Mouse (Mus musculus): Measurements from ENCODE around the gene Pnmal1.

Gene Pnmal1

DNA sequence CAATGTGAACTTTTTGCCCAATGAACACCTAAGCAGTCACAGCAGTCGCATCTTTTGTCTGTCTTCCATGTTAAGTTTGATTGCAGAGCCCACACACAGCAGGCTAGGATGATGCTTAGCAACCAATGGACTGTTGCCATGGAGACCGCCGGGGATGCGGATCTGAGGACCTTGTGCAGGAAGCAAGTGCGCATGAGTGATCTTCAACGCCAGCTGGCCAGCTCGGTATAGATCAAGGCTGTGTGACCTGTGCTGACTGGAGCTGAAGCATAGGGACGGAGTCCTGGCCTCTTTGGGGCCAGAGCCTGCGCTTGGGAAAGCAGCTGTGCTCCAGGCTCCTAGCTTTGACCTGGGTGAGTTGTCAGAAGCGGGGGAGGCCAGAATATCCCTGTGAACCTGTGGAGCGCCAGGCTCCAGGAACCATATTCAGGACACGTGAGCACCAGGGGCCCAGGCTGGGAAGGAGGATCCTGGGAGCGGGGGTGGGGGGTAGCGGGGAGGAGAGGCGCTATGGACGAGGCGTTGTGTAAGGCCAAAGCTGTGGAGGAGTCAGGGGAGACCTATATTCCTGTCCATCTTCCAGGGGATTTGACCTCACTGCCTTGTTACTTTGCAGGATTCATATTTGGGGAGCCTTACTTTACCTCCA lies at the start of gene Pnmal1:
Gene Pnmal1, plus strand, starts transcription at position 141 of the 649 bp plus-strand sequence.
- DNase-seq (ENCODE audit: low read depth, low spot score): peak; percentile 95

GRCm38 (mm10) chr7:16909909-16910308 lies 49.6 kb upstream of the Pnmal1 start:
- no peak for DNase-seq (ENCODE audit: low read depth, low spot score)

GRCm38 (mm10) chr7:16911904-16912303 lies 47.6 kb upstream of the Pnmal1 start:
- no peak for DNase-seq (ENCODE audit: low read depth, low spot score)

- DNase-seq (ENCODE audit: low read depth, low spot score): no peak
Measured at GRCm38 (mm10) chr7:16912360-16912759, 47.1 kb upstream of the Pnmal1 start.

DNA sequence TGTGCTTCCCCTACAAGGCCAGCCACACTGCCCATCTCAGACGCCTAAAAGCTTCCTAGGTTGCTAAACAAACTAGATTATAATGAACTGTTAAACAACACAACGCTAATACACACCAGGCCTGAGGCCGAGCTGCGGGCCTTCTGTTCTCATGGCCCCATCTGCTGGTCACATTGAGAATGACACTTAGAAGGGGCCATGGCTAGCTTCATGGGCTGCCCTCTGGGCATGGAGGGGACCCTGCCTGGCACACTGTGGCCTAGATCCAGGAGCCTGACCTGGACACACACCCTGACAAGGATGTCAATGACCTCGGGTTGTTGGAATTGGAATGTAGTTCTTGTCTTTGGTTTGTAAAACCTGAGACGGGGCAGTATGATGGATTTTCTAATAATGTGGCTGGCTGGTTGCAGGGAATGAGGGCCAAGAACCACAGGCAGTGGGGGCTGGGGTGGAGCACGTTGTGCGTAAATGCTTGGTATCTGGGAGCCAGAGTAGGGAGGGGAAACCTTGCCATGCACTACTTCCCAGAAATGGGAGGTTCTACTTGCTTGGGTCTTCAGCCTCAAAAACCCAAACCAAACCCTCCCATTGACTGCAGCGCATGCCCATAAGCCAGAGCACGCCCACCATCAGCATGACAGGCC lies 45.5 kb upstream of the Pnmal1 start:
- peak; percentile 83 for DNase-seq (ENCODE audit: low read depth, low spot score)

GRCm38 (mm10) chr7:16914453-16915343 lies 44.8 kb upstream of the Pnmal1 start:
- no peak for DNase-seq (ENCODE audit: low read depth, low spot score)

GRCm38 (mm10) chr7:16915461-16916340 lies 43.8 kb upstream of the Pnmal1 start:
- DNase-seq (ENCODE audit: low read depth, low spot score): no peak

DNA sequence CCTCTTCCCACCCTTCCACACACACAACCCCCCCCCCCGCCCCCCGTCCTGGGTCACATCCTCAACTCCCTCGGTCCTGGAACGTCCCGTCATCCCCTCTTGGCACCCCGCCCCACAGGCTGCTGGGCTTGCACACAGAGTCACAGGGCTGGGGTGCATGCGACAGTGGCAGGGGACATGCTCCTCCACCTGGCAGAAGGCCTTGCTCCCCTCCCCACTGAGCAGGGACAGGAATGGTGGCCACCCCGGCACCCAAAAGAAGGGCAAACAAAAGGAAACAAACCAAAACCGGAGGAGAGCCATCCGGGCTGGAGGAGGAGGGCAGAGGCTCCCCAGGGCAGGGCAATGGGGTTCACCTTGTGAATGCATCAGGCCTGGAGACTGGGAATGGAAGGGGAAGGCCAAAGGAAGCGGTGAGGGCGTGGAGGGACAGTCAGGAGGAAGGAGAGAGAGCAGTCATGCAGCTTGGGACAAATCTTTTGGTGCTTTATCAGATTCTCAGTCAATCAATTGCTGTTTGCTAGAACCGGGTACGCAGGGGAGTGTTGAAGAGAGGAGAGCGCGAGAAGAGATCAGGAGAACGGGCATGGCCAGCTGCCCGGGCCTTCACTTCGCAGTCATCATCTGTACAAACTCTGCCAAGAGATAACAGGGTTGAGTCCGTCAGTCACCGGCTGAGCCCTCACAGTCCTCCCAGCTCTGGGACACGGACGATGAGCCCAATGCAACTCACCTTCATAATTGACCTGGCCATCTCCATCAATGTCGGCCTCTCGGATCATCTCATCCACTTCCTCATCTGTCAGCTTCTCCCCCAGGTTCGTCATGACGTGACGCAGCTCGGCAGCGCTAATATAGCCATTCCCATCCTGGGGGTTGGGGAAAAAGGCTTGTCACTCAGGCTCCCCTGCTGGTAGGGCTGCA lies 42.9 kb upstream of the Pnmal1 start:
- no peak for DNase-seq (ENCODE audit: low read depth, low spot score)

- no peak for DNase-seq (ENCODE audit: low read depth, low spot score)
Measured at GRCm38 (mm10) chr7:16917447-16917846, 42.0 kb upstream of the Pnmal1 start.

- no peak for DNase-seq (ENCODE audit: low read depth, low spot score)
Measured at GRCm38 (mm10) chr7:16918014-16918413, 41.5 kb upstream of the Pnmal1 start.

DNA sequence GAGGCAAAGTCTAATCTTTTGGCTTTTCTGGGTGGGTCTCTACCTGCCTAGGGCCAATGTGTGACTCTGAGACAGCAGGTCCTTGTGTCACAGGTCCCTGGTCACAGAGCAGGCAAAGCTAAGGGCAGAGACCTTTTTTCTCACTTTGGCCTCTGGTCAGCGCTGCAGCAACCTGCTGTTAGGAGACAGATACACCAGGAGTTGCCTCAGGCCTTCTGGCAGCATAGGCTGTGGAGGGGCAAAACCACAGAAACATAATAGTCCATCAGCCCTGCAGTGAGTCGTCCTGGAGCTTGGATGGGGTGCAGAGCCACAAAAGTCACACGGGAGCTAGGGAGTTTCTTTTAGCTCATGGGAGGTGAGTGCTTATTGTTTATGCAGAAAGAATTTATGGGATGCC lies 40.8 kb upstream of the Pnmal1 start:
- no peak for DNase-seq (ENCODE audit: low read depth, low spot score)

- no peak for DNase-seq (ENCODE audit: low read depth, low spot score)
Measured at GRCm38 (mm10) chr7:16919395-16920149, 39.9 kb upstream of the Pnmal1 start.

GRCm38 (mm10) chr7:16920150-16920579 lies 39.3 kb upstream of the Pnmal1 start:
- no peak for DNase-seq (ENCODE audit: low read depth, low spot score)

GRCm38 (mm10) chr7:16920818-16921791 lies 38.4 kb upstream of the Pnmal1 start:
- no peak for DNase-seq (ENCODE audit: low read depth, low spot score)

DNA sequence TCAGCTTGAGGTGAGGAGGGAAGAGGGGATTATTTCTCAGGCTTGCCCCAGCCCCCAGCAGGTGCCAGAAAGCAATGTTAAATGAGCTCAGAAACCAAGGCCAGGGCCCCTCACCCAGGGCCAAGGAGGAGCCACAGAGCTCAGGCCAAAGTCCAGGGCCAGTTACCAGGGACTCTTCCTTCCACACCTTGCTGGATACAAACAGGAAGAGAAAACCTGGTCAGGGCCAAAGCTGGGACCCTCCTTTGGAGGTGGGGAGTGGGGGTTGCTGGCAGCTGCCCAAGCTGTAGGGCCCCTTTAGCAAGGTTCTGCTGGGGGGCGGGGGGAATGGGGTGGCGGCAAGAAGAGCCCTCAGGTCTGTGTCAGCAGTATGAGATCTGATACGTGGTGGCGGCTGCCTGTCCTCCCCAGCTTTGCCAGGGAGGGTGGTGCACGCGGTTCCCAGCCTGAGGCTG lies 37.6 kb upstream of the Pnmal1 start:
- DNase-seq (ENCODE audit: low read depth, low spot score): no peak

DNA sequence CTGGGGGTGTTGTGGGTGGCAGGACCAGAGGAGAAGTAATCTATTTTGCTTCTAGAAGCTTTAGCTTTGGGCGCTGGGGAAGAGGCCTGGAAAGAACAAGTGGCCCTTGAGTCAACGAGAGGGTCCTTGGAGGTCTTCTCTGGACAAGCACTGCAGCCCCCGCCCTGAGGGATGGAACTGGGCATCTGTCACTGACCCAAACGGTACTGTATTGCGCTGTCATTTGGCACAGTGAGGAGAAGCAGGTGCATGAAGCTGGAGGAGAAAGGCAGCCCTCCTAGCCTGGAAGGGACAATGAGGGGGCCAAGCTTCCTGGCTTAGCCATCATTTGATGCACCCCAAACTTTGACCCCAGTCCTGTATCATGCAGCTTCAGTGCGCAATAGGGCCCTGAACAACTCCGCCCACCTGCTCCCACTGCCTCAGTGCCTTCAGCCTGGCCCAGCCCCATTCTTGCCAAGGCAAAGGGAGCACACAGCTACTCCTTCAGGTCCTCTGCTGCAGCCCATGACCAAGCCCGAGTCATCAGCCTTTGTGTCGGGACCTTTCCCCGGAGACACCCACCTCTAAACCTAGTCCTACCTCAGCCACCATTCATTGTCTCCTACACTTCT lies 37.0 kb upstream of the Pnmal1 start:
- DNase-seq (ENCODE audit: low read depth, low spot score): no peak

- DNase-seq (ENCODE audit: low read depth, low spot score): no peak
Measured at GRCm38 (mm10) chr7:16923283-16924036, 36.0 kb upstream of the Pnmal1 start.

Data from mesoderm, embryonic 11.5 days (tissue).